Mouse (Mus musculus) limb, embryonic 14.5 days (tissue): Measurements from ENCODE around the gene Ndufa11. TPM values are rescaled to one million over a fixed set of nuclear protein-coding genes. Genes with fewer than 3 reads are reported as not detected.

Experiments
- ATAC-seq: fragments of 200-750 bp; cut with Nextera tagmentation; 2 replicates; pipeline ENCODE4 v1.8.0; 2017; ENCODE audit warnings: low read depth, moderate number of reproducible peaks, moderate TSS enrichment; ENCODE audit not compliant: low FRiP score
- DNase-seq: peaks from one replicate; pipeline ENCODE4 v3.0.0-alpha.2; 2015; ENCODE audit warnings: low spot score
- H3K27ac ChIP-seq: fragments of 300-500 bp; sonication (generic); replicated peaks from 2 replicates; pipeline ENCODE4 v1.5.1; 2014; ENCODE audit warnings: low read depth, mild to moderate bottlenecking, low read length, moderate library complexity, mixed read lengths
- H3K27me3 ChIP-seq: fragments of 300-500 bp; sonication (generic); 2 replicates; pipeline ENCODE4 v1.6.1; 2014; ENCODE audit warnings: low read length, mixed read lengths; ENCODE audit not compliant: control insufficient read depth, insufficient read depth
- H3K36me3 ChIP-seq: fragments of 300-500 bp; sonication (generic); 2 replicates; pipeline ENCODE4 v1.6.1; 2014; ENCODE audit warnings: mild to moderate bottlenecking, low read length, moderate library complexity, mixed read lengths; ENCODE audit not compliant: control insufficient read depth, insufficient read depth
- H3K4me1 ChIP-seq: fragments of 300-500 bp; sonication (generic); 2 replicates; pipeline ENCODE4 v1.6.1; 2014; ENCODE audit warnings: antibody characterized with exemption, low read length, mixed read lengths; ENCODE audit not compliant: control insufficient read depth, insufficient read depth
- H3K4me2 ChIP-seq: fragments of 300-500 bp; sonication (generic); replicated peaks from 2 replicates; pipeline ENCODE4 v1.6.1; 2014; ENCODE audit warnings: low read depth, mild to moderate bottlenecking, low read length, moderate library complexity; ENCODE audit not compliant: severe bottlenecking
- H3K4me3 ChIP-seq: fragments of 300-500 bp; sonication (generic); replicated peaks from 2 replicates; pipeline ENCODE4 v1.5.1; 2014; ENCODE audit warnings: low read length
- H3K9ac ChIP-seq: fragments of 300-500 bp; sonication (generic); 2 replicates; pipeline ENCODE4 v1.6.1; 2014; ENCODE audit warnings: mild to moderate bottlenecking, low read depth, low read length, moderate library complexity; ENCODE audit not compliant: severe bottlenecking
- H3K9me3 ChIP-seq: fragments of 300-500 bp; sonication (generic); 2 replicates; pipeline ENCODE4 v1.6.1; 2016; ENCODE audit warnings: low read length; ENCODE audit not compliant: control insufficient read depth
- POLR2A ChIP-seq: fragments of 200-500 bp; IDR thresholded peaks from 2 replicates; pipeline ENCODE4 v1.8.0; 2012; ENCODE audit warnings: inconsistent platforms, mild to moderate bottlenecking, moderate library complexity, borderline replicate concordance; ENCODE audit not compliant: insufficient read depth, insufficient read length; ENCODE audit errors: extremely low read depth
- WGBS: fragments of 180-500 bp; shearing (Covaris S2); extraction: QIAGEN DNeasy Blood & Tissue Kit; methylation state at CpG from one replicate; pipeline ENCODE4 v1.1.7; 2014; 5-methylcytosine and 5-hydroxymethylcytosine counted together
- polyA plus RNA-seq, 2 experiments: library from polyadenylated mRNA; depleted of rRNA in 1 of 2; stranded (reverse) in 1 of 2; unstranded in 1 of 2; fragments of >200 nt; fragmentation: Nextera tagmentation in 1 of 2; extraction: Ambion mirVana in 1 of 2; gene quantifications; 2 replicates each; pipeline versions ENCODE4 v1.2.1 to v1.2.3; 2012 to 2014

Ndufa11 gene
- polyA plus RNA-seq (2012; rRNA removed), result 251 and 322 TPM in 2 replicates
- polyA plus RNA-seq (2014; fragmentation: Nextera tagmentation; extraction: Ambion mirVana), result 469 and 480 TPM in 2 replicates

DNA sequence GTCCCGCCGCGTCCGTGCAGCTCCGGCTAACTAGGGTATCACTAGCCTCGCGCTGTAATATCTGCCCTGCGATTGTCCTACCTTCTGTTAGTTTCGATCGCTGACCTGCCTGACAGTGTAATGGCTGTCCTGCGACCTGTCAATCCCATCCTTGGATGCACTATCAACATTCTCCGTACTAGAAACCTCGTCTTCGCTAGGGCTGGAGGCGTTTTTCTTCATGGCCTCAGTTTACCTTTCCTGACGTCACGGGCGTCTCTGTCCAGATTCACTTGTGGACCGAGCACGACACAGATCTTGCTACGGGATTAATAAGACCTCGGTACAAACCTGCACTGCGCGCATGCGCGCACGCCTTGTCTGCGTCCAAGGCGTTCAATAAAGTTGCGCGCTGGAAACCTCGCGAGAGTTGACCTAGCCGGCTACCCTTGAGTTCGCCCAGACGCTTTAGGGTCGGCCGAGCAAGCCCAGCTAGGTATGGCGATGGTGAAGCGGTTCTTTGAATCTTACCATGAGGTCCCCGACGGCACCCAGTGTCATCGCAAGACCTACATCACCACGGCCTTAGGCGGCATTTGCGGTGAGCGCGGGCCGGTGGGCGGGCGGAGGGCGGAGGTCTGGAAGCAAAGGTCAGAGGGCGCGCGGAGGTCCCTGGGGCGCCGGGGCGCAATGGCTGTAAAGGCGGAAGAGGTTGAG lies at the start of gene Ndufa11, which contains the start of gene Vmac:
Ndufa11 (plus strand) TSS at position 405 of the 696 bp plus-strand sequence.
Vmac (minus strand) TSS at position 660 of the 696 bp plus-strand sequence.
- TF ChIP-seq POLR2A, result peak; percentile 56; the same call in 1 of the 2 replicates
- WGBS, result 1% methylated on average over 59 of the region's 59 CpGs
- Histone ChIP-seq H3K4me2 (peak within 1 kb of the TSS; percentile 65), H3K4me3 (peak within 1 kb of the TSS; percentile 53), H3K27me3 (no peaks in the 10 kb centered on the region), H3K4me1 (peaks cover 24% of the 10 kb centered on the region), H3K9ac (peak within 1 kb of the TSS; percentile 71), H3K9me3 (no peaks in the 10 kb centered on the region), H3K27ac (peak within 1 kb of the TSS; percentile 81), H3K36me3 (peaks cover 30% of the 10 kb centered on the region)
- ATAC-seq (peak; percentile 72), DNase-seq (peak; percentile 99)

DNA sequence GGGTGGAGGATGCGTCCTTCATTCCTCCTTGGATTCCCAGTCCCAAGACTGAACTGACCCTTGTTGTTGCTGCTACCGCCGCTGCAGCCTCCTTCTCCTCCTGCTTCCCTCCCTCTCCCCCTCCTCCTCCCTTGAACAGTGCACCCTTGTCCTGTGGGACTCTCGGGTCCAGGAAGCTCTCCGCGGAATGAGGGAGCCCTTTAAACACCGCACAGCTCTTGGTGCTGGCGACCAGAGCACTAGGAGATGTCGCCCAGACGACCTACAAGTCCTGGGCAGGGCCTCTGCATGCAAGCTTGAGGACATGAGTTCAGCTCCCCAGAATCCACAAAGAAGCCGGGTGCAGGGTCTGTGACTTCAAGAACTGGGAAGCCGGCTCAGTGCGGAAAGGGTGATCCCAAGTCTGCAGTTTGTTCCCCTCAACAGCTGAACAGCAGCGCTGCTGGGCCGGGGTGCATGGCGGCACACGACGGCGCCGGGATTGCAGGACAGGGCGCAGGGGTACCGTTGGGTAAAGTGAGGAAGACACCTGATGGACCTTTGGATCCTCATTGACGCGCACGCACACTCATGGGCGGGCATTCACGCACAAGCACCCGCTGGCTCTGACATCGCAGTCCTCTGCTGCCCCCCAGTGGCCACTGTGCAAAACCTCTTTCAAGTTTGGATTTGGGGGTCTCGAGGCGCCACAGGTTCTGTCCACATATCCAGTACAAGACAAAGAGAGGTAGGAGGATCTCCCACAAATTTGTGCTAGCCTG lies 49.0 kb upstream of the Ndufa11 start:
- DNase-seq (peak; percentile 77), ATAC-seq (no peak)
- WGBS, result 4% methylated on average over 31 of the region's 31 CpGs
- Histone ChIP-seq H3K4me2 (peak overlapping the region; percentile 73), H3K4me3 (peak overlapping the region; percentile 36), H3K9me3 (no peaks in the 10 kb centered on the region), H3K27ac (no peak overlapping the region), H3K4me1 (peaks cover 5% of the 10 kb centered on the region; the same call in 1 of the 2 replicates), H3K27me3 (no peaks in the 10 kb centered on the region), H3K9ac (peak overlapping the region; percentile 38), H3K36me3 (no peaks in the 10 kb centered on the region)
- TF ChIP-seq POLR2A, result no peak

DNA sequence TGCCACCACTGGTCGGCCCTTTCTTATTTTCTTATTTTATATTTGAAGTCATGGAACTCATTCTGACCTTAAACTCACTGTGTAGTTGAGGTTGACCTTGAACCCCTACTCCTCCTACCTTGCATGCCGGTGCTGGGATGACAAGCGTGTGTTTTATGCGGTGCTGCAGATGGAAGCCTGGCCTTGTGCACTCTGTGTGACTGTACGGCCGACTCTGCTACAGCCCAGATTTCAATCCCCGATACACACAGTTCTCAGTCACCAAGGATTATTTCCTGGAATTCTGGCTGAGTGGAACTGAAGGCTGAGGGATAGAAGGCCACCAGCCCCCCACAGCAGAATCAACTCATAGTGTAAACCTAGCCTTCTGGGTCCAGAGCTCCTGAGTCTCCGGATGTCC lies 47.8 kb upstream of the Ndufa11 start:
- 87% methylated on average over 8 of the region's 8 CpGs for WGBS
- DNase-seq, result no peak
- H3K36me3 ChIP-seq, result no peaks in the 10 kb centered on the region
- H3K4me3 ChIP-seq, result no peak overlapping the region
- no peak for ATAC-seq
- H3K27me3 ChIP-seq, result no peaks in the 10 kb centered on the region
- peaks cover 6% of the 10 kb centered on the region; the same call in 1 of the 2 replicates for H3K4me1 ChIP-seq
- H3K9me3 ChIP-seq, result no peaks in the 10 kb centered on the region
- H3K4me2 ChIP-seq, result no peak overlapping the region
- TF ChIP-seq POLR2A, result no peak
- H3K27ac ChIP-seq, result no peak overlapping the region
- H3K9ac ChIP-seq, result no peak overlapping the region

DNA sequence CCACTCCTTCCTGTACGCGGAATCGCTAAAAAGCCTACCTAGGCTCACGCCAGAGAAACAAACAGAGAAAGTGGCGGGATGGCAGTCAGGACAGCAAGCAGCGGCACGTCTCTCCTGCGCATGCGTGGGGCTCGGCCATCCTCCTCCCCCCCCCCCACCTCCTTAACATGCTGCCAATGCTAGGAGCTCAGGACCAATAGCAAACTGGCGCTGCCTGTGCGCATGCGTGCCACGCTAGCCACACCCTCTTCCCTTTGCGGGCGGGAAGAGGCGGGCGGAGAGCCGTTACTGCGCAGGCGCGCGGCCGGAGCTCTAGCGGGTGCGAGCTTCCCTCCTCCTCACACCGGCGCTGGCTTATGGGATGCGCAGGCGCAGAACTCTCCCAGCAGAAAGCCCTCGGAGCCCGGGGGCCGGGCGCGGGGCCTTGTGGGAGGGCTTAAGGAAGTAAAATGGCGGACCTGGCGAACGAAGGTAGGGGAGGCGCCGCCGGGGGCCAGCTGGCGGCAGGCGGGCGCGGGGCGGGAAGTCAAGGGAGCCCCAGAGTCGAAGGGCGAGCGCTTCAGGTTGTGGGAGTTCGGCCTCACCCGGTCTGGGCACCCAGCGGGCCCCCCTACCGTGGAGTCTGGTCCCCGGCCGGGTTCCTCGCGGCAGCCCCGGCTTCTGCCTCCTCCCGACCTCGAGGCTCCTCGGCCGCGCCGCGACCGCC lies 44.5 kb upstream of the Ndufa11 start, which contains the start of gene Ranbp3:
Ranbp3 (plus strand) TSS at position 354 of the 706 bp plus-strand sequence.
- no peaks in the 10 kb centered on the region for H3K9me3 ChIP-seq
- TF ChIP-seq POLR2A, result peak; percentile 74; the same call in 1 of the 2 replicates
- H3K36me3 ChIP-seq, result peaks cover 24% of the 10 kb centered on the region
- no peaks in the 10 kb centered on the region for H3K27me3 ChIP-seq
- H3K4me3 ChIP-seq, result peak within 1 kb of the TSS; percentile 97
- H3K4me1 ChIP-seq, result peaks cover 13% of the 10 kb centered on the region; the same call in 1 of the 2 replicates
- WGBS, result 0% methylated on average over 26 of the region's 66 CpGs
- DNase-seq (peak; percentile 99), ATAC-seq (peak; percentile 95)
- H3K4me2 ChIP-seq, result peak within 1 kb of the TSS; percentile 78
- H3K27ac ChIP-seq, result peak within 1 kb of the TSS; percentile 86
- H3K9ac ChIP-seq, result peak within 1 kb of the TSS; percentile 97
